Mouse (Mus musculus) frontal cortex, adult (tissue): ENCODE measurements at regions not wholly inside any gene's neighbourhood (a gene's known extent, or its start where the extent isn't known, plus 50 kb on each side); places are given as distances from the start of the nearest gene placed in this dataset.

Experiments
- ATAC-seq: cut with Nextera tagmentation; 2 replicates; pipeline ENCODE4 v1.9.2; 2017; ENCODE audit warnings: mild to moderate bottlenecking, moderate library complexity, mixed read lengths; ENCODE audit not compliant: low TSS enrichment

DNA sequence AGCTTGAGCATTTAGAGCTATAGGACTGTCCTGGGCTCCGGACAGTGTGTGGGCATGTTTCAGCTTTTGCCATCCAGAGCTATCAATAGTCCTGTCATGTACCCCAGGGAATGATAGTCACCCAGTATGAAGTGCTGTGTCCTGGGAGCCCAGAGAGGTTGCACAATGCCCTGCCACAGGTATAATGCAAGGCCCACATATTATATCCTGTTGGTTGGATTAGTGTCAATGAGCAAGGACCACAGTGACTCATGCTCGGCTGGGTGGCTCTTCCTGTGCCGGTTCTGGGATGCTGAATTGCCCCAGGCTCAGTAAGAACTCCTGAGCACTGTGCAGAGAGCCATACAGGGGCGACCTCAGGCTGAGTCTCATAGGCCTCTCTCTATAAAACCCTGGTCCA lies 54.5 kb upstream of the Ccnd1 start:
- no peak for ATAC-seq

DNA sequence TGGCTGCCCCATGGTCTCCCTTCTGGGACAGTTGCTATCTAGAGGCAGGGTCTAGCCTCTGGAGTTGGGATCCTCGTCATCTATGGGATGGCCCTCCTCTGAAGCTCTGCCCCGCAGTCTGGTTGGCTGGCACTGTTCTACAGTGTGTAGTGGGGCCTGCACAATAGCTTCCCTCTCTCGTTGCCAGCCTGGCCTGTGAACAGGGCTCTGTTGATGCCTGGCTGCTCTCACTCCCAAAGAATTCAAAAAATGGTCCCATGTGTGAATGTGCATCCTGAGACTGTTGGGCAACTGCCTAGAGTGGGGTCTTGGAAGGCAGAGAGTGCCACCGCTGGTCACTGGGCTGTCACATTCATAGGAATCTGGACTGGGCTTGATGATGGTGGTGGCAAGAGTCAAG lies 53.8 kb upstream of the Ccnd1 start:
- no peak for ATAC-seq

DNA sequence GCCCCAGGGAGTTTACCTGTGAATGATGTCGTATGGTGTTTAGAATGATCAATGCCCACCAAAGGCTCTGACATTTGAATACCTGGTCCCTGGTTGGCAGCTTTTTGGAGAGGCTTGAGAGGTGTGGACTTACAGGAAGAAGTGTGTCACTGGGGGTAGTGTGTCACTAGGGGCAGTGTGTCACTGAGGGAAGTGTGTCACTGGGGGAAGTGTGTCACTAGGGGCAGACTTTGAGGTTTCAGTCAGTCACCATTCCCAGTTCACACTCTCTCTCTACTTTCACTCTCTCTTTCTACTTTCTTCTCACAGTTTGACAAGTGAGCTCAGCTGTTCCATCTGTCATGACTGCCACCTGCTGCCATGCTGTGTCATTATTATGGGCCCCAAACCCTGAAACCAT lies 52.0 kb upstream of the Ccnd1 start:
- ATAC-seq = no peak
